Mouse (Mus musculus) CH12.LX (cell line): ENCODE measurements around the gene Aasdhppt.

ENCODE experiments used
- CTCF ChIP-seq, 2 experiments: IDR thresholded peaks in 1 of 2; conservative IDR thresholded peaks in 1 of 2; 2 replicates each; pipeline ENCODE4 v1.5.1; 2011 to 2012; ENCODE audit warnings: low read depth in 2 of 2, low read length in 2 of 2, improper control_type of control experiment in 1 of 2, inconsistent platforms in 1 of 2, mild to moderate bottlenecking in 1 of 2, moderate library complexity in 1 of 2
- EP300 ChIP-seq: IDR thresholded peaks from 2 replicates; pipeline ENCODE4 v1.6.1; 2011; ENCODE audit warnings: low read length, improper control_type of control experiment
- MEF2A ChIP-seq: IDR thresholded peaks from 2 replicates; pipeline ENCODE4 v1.6.1; 2014; ENCODE audit warnings: low read depth, mild to moderate bottlenecking, inconsistent platforms, low read length, improper control_type of control experiment, borderline replicate concordance
- POLR2A ChIP-seq: IDR thresholded peaks from 2 replicates; pipeline ENCODE4 v1.6.1; 2011; ENCODE audit warnings: low read depth, mild to moderate bottlenecking, improper control_type of control experiment, low read length
- RCOR1 ChIP-seq: conservative IDR thresholded peaks from 2 replicates; pipeline ENCODE4 v1.6.1; 2012; ENCODE audit warnings: low read depth, mild to moderate bottlenecking, inconsistent platforms, low read length, improper control_type of control experiment
- TBP ChIP-seq: conservative IDR thresholded peaks from 2 replicates; pipeline ENCODE4 v1.6.1; 2011; ENCODE audit warnings: low read depth, low read length, improper control_type of control experiment
- USF2 ChIP-seq: conservative IDR thresholded peaks from 2 replicates; pipeline ENCODE4 v1.6.1; 2011; ENCODE audit warnings: low read depth, low read length, improper control_type of control experiment
- ZMIZ1 ChIP-seq: IDR thresholded peaks from 2 replicates; pipeline ENCODE4 v1.6.1; 2012; ENCODE audit warnings: low read depth, mild to moderate bottlenecking, inconsistent platforms, low read length, improper control_type of control experiment
- ZNF384 ChIP-seq: IDR thresholded peaks from 2 replicates; pipeline ENCODE4 v1.6.1; 2012; ENCODE audit warnings: low read depth, low read length, improper control_type of control experiment, inconsistent platforms

GRCm38 (mm10) chr9:4259841-4260745, 49.2 kb downstream of the Aasdhppt start:
- no peak for TF ChIP-seq EP300
- TF ChIP-seq CTCF (conservative IDR thresholded peaks at IDR 0.05 in 1 of 2, IDR thresholded peaks at IDR 0.05 in 1 of 2; ENCODE audit: low read depth in 2 of 2, low read length in 2 of 2): no peak
- no peak for TF ChIP-seq TBP
- TF ChIP-seq RCOR1: no peak
- no peak for TF ChIP-seq POLR2A
- no peak for TF ChIP-seq USF2
- no peak for TF ChIP-seq MEF2A
- TF ChIP-seq ZNF384: no peak
- no peak for TF ChIP-seq ZMIZ1
